Mouse (Mus musculus): ENCODE data around the gene Glcci1. TPM values are rescaled to one million over a fixed set of nuclear protein-coding genes. Genes with fewer than 3 reads are reported as not detected.

Glcci1 gene
- polyA plus RNA-seq (2017; shearing (Covaris generic)) = 6.1 TPM

DNA sequence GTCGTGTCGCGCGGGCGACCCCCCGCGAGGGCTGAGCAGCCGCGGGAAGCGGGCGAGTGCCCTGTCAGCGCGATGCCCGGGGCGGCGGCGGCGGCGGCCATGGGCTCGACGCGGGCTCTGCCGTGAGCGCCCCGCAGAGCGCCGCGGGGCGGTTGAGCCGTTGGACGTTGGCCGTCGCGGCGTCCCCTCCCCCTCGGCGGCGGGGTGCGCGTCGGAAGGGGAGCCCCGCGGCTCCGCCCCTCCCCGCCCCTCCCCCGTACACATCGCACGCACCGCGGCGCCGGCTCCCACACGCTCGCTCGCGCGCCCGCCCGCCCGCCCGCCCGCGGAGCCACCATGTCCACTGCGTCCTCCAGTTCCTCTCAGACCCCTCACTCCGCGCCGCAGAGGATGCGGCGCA lies at the start of gene Glcci1:
TSS of gene Glcci1 (plus strand) at position 50 of the 400 bp plus-strand sequence.

Measured in activated CD4-positive, CD25-positive, alpha-beta regulatory T cell, adult 9 weeks (primary cell).